Mouse (Mus musculus) lung, postnatal 14 days (tissue): Measurements from ENCODE around the gene Zfp764.
A peak's percentile ranks its signal among the peaks of the same experiment; 100 is the strongest.
"Not testable (repeated sequence)": the region's sequence is repeated elsewhere in the genome, so short reads cannot be mapped to it uniquely, and the experiment has no call there.

ENCODE experiments used
- DNase-seq: peaks from one replicate; pipeline ENCODE4 v3.0.0; 2021

Zfp764 gene

DNA sequence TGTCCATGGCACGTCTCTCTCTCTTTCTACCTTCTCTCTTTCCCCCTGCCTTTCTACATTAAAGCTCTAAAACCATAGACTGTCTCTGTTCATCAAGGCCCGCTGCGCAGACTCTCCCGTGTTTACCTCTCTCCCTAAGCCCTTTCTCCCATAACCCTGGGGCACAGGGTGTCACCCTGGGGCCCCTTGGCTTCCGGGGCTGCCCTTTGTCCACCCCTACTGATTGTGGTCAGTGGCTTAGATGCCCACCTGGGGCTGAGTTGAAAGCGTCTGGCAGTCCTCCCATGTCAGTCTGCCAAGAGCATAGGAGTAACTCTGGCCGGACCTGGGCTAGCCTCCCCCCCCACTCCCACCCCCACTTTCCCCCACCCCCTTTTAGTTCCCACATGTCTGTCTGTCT is 16.3 kb downstream of the Zfp764 start:
- DNase-seq = no peak

DNA sequence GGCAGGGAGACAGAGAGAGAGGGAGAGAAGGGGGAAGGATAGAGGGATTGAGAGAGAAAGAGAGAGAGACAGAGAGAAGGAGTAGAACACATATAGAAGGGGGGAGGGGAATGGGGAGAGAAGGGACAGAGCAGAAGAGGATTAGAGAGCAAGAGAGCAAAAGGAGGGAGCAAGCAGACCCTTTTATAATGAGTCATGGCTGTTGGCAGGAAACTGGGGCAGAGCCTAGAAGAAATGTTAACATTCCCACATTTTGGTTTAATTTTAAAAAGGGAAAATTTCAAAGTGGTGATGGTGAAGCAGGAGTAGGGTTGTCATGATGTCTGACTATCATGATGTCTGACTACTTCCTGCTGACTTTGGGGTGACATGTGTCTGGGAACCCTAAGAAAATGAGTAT is 18.4 kb downstream of the Zfp764 start:
- DNase-seq = not testable (repeated sequence)

DNA sequence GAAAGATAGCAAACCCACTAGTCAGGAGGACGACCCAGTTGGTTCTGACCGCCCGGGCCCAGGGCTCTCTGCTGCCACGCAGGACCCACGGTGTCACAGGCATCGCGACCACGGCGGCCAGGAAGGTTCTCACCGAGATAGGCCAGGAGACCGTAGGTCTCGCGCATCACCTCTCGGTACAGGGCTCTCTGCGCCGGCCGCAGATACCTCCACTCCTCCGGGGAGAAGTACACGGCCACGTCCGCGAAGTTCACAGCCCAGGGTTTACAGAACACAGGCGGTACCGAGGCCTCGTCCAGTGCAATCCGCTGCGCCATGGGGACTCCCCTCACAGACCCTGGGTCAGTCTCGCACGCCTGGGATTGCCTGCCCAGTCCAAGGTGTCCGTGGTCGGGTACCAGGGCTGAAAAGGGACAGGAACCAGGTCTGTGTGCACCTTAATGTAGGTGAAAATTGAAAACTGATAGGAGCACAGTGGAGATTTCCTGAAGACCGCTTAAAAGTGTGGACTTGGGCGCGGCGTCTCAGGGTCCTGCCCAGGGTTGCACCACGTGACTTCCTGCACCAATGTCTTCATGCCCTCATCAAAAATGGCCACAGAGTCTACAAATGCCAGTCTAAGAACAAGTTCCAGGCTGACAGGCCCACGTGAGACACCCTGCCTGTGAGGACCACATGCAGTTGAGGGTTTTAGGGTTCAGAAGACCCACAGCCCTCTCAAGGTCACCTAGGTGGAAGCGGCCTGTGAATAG is 19.8 kb downstream of the Zfp764 start, which contains the start of gene 9130019O22Rik:
Gene 9130019O22Rik (minus strand): TSS at position 526 of the 752 bp plus-strand sequence.
- DNase-seq = peak; percentile 97

DNA sequence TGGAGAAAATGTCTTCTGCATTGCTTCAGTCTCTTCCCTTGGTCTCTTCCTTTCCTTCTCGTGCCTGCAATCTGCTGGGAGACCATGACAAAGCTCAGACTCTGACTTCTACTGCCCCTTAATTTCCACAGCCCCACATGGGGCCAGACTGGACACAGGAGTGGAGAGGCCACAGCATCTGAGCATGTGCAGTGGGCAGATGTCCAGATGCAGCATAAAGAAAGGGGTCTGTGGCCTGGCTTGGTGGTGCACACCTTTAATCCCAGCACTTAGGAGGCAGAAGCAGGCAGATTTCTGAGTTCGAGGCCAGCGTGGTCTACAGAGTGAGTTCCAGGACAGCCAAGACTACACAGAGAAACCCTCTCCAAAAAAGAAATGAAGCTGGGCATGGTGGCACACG is 21.1 kb downstream of the Zfp764 start:
- DNase-seq = not testable (repeated sequence)

DNA sequence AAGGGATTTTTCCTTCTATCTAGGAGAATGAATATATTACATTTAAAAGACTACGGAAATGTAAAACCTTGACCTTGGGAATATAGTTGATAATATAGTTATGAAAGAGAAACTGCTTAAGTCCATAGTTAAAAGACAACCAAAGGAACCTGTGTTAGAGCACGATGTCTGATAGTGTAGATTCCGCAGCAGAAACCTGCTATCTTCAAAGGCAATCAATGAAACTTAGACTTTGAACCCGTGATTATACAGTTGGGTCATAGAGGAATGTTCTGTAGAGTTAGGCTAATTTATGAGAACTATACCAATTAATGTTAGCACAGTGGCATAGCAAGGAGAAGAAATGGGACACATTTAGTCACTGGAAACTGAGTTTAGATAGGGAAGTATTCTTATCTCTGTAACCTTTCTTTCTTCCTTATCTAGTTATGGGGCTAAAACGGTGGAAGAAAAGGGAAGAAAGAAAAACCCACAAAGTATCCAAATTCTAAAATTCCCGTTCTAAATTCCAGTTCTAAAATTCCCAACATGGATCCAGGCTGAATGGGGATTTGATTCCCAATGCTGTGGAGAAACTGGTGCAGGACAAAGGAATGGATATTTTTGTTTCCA is 28.2 kb downstream of the Zfp764 start:
- no peak for DNase-seq

DNA sequence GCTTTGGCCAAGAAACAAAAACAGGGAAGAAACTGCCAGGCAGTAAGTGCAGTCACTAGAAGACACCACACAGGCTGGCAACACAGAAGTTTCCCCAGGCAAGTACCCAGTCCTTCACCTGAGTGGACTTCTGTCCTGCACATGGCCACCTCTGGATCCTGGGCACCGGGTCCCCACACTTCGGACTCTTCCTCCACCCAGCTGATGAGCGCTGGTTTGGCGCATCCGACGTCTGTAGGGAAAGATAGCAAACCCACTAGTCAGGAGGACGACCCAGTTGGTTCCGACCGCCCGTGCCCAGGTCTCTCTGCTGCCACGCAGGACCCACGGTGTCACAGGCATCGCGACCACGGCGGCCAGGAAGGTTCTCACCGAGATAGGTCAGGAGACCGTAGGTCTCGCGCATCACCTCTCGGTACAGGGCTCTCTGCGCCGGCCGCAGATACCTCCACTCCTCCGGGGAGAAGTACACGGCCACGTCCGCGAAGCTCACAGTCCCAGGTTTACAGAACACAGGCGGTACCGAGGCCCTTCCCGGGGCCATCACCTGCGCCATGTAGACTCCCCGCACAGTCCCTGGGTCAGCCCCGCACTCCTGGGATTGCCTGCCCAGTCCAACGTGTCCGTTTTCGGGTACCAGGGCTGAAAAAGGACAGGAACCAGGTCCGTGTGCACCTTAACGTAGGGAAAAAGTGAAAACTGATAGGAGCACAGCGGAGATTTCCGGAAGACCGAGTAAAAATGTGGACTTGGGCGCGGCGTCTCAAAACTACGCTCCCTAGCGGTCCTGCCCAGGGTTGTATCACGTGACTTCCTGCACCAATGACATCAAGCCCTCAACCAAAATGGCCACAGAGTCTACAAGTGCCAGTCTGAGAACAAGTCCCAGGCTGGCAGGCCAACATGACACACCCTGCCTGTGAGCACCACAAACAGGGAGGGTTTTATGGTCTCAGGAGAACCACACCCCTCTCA is 31.1 kb downstream of the Zfp764 start, which contains the start of gene Zfp747:
Gene Zfp747 (minus strand): TSS at position 780 of the 975 bp plus-strand sequence.
- DNase-seq = peak; percentile 97

DNA sequence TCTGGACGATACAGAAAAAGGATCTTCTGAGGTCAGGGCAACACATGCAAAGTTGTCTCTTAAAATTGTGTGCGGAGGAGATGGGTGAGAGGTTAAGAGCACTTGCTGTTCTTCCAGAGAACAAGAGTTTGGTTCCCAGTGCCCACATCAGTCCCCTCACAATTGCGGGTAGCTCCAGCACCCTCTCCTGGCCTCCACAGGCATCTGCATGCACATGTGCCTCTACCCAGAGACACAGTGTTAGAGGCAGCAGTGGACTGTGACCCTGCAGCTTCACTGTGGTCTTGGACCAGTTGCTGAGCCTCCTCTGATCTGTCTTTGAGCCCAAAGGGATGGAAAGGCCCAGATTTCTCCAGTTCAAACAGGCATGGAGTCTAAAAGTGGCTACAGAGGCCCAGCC is 34.8 kb downstream of the Zfp764 start:
- DNase-seq = not testable (repeated sequence)

DNA sequence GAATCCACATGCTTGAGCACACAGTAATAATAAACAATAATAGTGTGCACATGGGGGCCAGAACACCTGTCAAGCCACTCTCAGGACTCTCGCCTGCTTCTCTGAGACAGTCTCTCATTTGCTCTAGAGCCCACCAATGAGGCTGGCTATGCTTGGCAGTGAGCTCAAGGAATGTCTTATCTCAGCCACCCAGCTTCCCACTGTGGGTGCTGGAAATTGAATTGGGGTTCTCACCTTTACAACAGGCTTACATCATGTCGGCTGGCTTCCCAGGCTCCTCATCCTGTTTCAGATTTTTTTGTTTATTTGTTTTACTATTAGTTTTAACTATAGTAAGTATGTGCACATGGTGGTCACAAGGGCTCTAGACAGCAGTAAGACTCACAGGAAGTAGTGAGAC is 35.4 kb downstream of the Zfp764 start:
- DNase-seq = no peak

DNA sequence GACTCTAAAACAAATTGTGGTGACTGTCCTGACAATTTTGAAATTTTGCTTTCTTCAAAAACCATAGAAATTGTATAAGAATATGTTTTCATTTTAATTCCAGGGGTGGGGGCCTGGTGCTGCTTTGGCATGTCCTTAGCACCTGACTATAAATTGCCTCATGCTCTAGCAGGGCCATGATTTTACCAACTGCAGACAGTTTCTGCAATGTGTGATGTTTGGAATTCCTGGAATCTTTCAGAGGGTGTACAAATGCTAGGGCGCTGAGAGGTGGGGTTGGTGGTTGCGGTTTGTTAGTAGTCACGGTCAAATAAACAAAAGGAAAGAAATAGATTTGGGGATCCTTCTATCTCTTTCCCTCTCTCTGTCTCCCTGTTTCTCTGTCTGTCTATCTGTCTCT is 40.4 kb downstream of the Zfp764 start:
- DNase-seq = no peak

DNA sequence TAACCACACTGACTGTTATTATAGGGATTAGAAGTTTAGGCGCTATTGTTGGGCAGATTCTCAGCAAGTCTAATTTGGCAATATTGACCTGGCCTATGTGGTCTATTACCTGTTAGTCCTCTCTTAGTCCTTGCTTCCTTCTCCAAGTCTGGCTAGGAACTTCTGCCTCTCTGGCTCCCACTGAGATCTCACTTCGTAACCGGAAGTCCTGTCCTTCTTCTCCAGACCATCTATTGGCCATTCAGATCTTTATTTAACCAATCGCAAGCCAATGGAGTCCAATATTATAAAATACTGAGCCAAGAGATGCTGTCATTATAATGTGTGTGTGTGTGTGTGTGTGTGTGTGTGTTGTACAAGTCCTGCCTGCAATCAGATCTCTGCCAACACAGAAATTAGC is 42.5 kb downstream of the Zfp764 start:
- DNase-seq = no peak

DNA sequence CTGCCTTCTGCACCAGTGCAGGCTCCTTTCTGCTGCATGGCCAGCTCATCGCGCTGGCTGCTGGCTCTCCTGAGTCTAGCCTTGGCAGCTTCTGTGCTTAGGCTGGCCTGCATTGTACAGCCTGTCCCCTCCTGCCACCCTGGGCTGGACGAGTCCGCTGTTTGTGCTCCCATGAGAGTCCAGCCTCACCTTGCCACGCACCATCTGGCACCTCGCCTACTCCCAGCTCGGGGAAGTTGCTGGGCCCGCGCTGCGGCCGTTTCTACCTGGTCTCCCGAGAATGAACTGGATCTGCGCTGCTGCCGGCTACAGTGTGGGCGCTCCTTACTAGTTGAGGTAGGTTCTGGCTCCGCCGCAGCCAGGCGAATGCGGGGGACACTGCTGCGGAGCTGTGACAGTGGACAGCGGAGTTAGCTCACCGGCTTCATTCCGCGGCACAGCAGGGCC is 43.1 kb downstream of the Zfp764 start:
- peak; percentile 38 for DNase-seq

DNA sequence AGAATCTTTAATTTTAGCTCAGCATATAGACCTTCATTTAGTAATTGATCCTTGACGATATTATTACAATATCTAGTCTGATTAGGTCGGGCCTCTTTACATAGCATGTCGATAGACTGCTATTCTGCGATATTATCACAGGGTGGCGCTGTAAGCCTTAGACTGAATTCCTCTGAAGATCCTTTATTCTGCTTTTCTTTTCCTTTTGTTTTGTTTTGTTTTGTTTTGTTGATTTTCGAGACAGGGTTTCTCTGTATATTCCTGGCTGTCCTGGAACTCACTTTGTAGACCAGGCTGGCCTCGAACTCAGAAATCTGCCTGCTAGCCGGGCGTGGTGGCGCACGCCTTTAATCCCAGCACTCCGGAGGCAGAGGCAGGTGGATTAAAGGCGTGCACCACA is 44.2 kb downstream of the Zfp764 start:
- not testable (repeated sequence) for DNase-seq

DNA sequence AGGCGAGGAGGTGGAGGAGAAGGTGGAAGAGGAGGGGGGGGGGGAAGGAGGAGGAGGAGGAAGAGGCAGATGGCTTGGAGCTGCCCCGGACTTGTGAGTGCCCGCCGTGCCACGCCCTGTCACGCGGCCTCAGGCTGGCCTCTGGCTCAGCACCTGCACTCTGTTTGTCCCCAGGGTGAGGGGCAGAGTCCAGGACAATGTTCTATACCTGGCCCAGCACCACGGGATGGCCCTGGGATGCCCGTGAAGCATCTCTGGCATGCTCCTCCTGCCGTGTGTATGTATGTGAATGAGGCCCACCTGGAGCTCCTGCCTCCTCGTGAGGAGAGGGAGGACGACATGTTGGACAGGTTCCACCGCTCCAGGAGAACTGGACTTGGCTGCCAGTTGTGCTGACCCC is 45.2 kb downstream of the Zfp764 start:
- no peak for DNase-seq

DNA sequence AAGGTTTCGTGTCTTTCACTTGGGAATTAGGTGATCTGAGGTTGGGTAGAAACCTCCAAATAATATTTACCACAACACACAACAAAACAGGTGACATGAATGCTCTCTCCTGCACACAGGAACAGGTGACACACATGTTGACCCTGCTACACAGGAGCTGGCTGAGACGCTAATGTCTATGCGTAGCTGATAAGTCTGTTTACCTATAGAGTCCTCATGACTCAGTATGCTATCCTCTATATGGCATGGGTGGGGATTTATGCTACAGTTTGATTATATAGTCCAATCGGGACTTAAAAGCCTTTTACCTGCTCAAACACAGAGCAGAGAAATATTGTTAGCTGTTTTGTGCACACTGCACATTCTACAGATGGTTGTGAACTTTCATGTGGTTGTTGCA is 46.4 kb downstream of the Zfp764 start:
- no peak for DNase-seq

DNA sequence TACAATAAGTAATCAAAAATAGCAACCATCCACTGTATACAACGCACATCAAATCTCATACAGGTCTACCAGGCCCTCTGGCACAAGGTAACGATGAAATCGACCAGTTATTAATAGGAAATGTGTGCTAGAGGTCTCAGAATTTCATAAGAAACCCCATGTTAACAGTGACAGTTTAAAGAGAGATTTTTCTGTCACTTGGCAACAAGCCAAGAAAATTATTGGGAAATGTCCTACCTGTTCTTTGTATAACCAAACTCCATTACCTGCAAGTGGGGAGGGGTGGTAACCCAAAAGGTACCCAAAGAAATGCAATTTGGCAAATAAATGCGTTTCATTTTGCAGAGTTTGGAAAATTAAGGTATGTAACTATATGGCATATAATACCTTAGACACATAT is 48.1 kb downstream of the Zfp764 start:
- no peak for DNase-seq

DNA sequence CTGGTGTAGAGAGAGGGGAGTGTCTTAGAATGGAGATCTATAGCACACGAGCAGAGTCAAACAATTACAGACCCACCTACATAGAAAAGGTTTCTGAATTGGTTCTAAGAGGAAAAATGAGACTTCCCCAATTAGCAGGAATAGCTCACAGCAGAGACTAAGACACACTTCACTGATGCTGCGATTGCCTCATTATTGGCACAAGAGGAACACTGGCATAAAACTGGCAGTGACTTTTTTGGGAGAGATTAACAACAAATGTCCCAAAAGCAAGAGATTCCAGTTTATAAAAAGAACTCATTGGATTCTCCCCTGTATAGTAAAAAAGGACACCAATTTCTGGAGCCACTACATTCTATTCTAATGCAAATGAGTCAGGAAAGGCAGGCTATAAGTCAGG is 48.8 kb downstream of the Zfp764 start:
- no peak for DNase-seq

DNA sequence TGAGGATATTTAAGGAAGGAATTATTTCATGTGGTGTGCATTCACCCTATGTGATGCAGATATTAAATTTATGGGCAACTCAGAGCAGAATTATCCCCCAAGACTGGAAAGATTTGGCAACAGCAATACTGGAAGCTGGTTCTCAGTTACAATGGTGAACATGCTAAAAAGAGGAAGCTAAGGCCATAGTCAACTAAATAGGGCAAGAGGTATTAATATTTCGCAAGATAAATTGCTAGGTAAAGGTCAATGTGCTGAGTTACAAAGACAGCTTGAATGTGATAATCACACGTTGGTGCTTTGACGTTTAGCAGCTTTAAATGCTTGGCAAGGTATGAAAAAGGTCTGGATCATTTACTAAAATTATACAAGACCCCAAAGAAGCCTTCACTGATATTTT is 50.8 kb downstream of the Zfp764 start:
- DNase-seq = no peak
